Mouse (Mus musculus) B cell, adult (primary cell): ENCODE results near the gene Meaf6. TPM values are rescaled to one million over a fixed set of nuclear protein-coding genes. Genes with fewer than 3 reads are reported as not detected.

Experiments used
- total RNA-seq: library from RNA; stranded (reverse); gene quantifications from 4 replicates; pipeline ENCODE4 v1.2.4, GENCODE M21; 2023; ENCODE audit not compliant: inconsistent age

The Meaf6 gene
- total RNA-seq, result 42.2 to 53.4 TPM (median 51.3 TPM) in 4 replicates

DNA sequence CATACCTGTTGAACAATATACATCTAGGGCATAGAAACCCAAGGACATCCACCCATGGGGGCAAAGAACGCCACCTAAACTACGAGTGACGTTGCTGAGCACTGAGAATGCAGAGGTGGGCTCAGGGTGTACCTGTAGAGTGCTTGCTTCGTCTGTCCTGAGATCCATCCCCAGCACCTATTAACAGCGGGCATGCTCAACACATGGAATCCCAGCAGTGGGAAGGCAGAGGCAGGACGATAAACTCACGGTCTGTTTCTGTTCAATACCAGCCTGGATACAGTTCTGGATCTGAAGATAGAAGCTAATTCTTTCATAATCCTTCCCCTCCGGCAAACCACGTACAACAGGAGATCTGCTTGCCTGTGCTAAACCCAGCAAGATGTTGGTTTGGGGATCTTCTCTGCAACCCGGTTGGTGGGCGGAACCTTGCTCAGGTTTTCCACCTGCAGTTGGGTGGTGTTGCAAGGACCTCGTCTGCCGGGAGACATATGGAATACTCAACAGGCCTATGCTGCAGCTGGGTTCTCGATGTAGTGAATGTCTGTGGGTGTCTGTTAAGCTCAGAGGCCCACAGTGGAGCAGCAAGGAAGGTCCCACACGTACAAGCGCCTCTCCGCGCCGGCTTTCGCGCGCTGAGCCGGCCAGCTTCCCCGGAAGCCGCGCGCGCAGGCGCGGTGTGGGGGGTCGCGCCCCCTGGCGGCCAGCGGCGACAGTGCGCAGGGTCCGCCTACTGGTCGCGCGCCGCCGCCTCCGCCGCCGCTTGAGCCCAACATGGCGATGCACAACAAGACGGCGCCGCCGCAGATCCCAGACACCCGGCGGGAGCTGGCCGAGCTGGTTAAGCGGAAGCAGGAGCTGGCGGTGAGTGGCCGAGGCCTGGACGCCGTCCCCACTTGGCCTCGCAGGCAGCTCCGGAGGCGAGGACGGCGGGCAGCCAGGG is at the start of gene Meaf6:
Gene Meaf6 (plus strand): TSS at position 732 of the 943 bp plus-strand sequence.

DNA sequence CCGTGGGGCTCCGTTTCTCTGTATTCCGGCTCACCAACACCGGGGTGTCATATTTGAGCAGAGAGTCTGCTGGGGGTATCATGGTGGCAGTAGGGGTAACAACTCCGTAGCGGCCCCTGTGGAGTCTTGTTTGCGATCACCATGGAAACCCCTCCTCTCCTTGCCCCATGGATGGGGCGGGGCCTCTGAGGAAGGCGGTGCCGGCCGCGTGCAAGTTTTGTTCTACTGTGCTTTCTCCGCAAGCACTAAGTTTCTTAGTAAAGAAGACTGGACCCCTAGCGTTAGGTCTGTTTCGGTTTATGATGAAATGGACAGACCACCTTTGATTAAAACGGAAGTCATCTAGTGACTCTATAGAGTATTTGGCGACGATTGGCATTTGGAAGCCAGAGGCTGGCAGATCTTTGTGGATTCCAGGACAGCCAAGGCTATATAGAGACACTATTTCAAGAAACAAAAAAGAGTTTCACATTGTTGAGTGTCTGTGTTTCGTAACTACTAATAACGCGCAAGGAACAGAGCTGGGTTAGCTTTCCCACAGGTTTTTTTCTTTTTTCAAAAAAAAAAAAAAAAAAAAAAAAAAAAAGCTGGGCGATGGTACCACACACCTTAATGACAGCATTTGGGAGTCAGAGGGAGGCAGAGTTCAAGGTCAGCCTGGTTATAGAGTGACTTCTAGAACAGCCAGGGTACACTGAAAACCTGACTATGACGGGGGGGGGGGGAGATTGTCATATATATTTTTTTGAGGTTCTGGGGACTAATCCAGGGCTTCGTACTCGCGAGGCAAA is 19.2 kb upstream of the Meaf6 start, which contains the start of gene Dnali1:
Gene Dnali1 (minus strand): TSS at position 187 of the 791 bp plus-strand sequence.

DNA sequence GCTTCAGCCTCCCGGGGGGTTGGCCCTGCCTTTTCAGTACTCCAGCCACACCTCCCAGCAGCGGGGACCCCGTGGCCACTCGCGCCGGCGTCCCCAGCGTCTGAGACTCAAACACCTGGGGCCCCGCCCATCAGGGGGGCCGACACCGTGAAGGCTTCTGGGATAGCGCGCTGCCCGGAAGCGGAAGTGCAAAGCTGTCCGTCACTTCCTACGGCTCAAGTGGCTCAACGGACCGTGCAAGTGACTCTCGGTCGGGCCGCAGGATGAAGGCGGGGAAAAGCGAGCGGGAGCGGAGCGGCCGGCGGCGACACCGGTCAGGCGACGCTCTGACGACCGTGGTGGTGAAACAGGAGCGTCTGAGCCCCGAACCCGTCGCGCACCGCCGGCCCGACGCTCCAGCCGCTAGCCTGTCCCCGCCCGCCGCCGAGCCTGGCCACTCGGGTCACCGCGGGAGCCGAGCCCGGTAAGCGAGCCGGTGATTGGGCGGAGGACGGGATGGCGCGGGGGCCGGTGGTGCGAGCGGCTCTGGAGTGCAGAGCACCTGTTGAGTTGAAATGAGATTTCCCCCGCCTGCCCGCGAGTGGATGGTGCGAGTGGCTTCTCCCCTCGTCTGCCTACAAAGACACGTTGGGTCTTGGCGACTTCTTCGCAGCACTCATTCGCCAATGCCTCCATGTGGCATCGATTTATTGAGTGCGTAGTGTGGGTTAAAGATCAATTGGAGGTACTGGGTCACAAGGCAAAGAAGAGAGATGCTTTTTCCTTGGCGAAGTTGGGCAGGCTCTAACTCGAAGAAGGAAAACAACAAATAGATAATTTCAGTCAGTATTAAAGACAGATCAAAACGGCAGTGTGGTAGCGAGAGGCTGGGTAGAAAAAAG is 18.2 kb upstream of the Meaf6 start, which contains the start of gene Snip1:
Gene Snip1 (plus strand): TSS at position 183 of the 881 bp plus-strand sequence.

DNA sequence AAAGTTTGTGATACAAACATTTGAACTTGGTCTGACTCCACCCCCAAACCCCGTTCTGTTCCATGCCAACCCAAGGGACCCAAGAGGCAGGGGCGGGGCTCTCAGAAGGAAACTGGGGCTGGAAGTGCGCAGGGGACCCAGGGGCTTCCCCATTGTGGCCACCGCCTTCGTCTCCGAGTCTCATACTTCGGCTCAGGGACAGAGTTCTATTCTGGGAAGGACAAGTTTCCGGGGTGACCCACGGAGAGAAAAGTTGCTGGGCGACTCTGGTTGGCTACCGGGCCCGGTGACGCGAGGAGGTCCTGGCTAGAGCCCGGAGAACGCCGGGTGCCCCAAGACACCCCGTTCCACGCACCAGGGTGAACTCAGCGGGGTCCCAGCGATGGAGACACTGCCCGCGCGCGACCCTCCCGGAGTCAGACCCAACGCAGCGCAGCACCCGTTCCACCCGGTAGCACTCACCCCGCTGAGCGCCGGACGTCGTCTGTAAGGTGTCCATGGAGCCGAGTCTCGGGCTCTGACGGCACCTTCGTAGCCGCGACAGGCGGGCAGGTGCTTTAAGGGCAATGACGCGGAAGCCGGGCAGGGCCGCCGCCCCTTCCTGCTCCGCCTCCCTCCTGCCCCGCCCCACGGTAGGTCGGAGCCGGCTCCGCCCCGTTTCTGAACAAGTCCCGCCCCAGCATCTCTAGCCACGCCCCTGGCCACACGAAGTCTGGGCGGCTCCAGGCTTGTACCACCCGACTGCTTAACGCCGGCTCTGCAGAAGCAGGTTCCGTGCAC is 42.6 kb downstream of the Meaf6 start, which contains the start of gene Zc3h12a:
Gene Zc3h12a (minus strand): TSS at position 536 of the 780 bp plus-strand sequence.

Other genes starting within 250 kb of the Meaf6 start
- gene Yrdc, start 234.5 kb upstream of the Meaf6 start, total RNA-seq, result 113 to 137 TPM (median 121 TPM) in 4 replicates
- 14.3 to 15.5 TPM (median 14.7 TPM) in 4 replicates for gene 1110065P20Rik, start 233.9 kb upstream of the Meaf6 start, total RNA-seq
- gene Maneal, start 223.0 kb upstream of the Meaf6 start, total RNA-seq, result 0.30 to 0.77 TPM (median 0.50 TPM) in 4 replicates
- not detected in 4 replicates for gene Epha10, start 204.2 kb upstream of the Meaf6 start, total RNA-seq
- 17.5 to 25.3 TPM (median 22.7 TPM) in 4 replicates for gene 9930104L06Rik, start 148.1 kb upstream of the Meaf6 start, total RNA-seq
- gene Cdca8, start 145.8 kb upstream of the Meaf6 start, total RNA-seq, result 3.5 to 4.1 TPM (median 3.6 TPM) in 4 replicates
- gene Rspo1, start 98.7 kb upstream of the Meaf6 start, total RNA-seq, result 1.4 TPM in 1 of 4 replicates, not detected in the others
- 79.5 to 103 TPM (median 95.9 TPM) in 4 replicates for gene Gnl2, start 68.5 kb upstream of the Meaf6 start, total RNA-seq
- gene Dnali1, start 19.4 kb upstream of the Meaf6 start, total RNA-seq, result not detected in 4 replicates
- 30.5 to 35.7 TPM (median 33.9 TPM) in 4 replicates for gene Snip1, start 18.5 kb upstream of the Meaf6 start, total RNA-seq
- gene Zc3h12a, start 42.7 kb downstream of the Meaf6 start, total RNA-seq, result 293 to 323 TPM (median 314 TPM) in 4 replicates